Mouse (Mus musculus) heart, adult 2 months (tissue): ENCODE measurements around the gene Ccer1.

Source experiments
- CTCF ChIP-seq: fragments of 200-600 bp; IDR thresholded peaks from 2 replicates; pipeline ENCODE4 v1.8.1; 2022; ENCODE audit warnings: antibody characterized with exemption, mild to moderate bottlenecking, moderate library complexity
- EP300 ChIP-seq: fragments of 200-500 bp; IDR thresholded peaks from 2 replicates; pipeline ENCODE4 v1.6.1; 2011; ENCODE audit warnings: low read depth, low read length, control low read depth; ENCODE audit not compliant: insufficient read depth
- POLR2A ChIP-seq: fragments of 200-500 bp; IDR thresholded peaks from 2 replicates; pipeline ENCODE4 v1.6.1; 2011; ENCODE audit warnings: mild to moderate bottlenecking, low read depth, low read length, control low read depth; ENCODE audit not compliant: insufficient read depth

GRCm38 (mm10) chr10:97718021-97718420 lies 25.2 kb downstream of the Ccer1 start:
- TF ChIP-seq CTCF (no peak), EP300 (no peak), POLR2A (no peak)
